Mouse (Mus musculus) adrenal gland, adult 2 months (tissue): ENCODE results near the gene Plaa. TPM values are rescaled to one million over a fixed set of nuclear protein-coding genes. Genes with fewer than 3 reads are reported as not detected.
"Not testable (repeated sequence)": the region's sequence is repeated elsewhere in the genome, so short reads cannot be mapped to it uniquely, and the experiment has no call there.

ENCODE experiments used
- DNase-seq: peaks from one replicate; pipeline ENCODE4 v3.0.0; 2021
- long read RNA-seq: library from polyadenylated mRNA; stranded (forward); transcript quantifications from one replicate; pipeline ENCODE4 v2.0.0, GENCODE M21; 2021
- polyA plus RNA-seq: library from polyadenylated mRNA; depleted of rRNA; stranded (reverse); fragments of >200 nt; gene quantifications from 2 replicates; pipeline ENCODE4 v1.2.3, GENCODE M21; 2012; rRNA removed
- total RNA-seq, 2 experiments: library from RNA; stranded (reverse); gene quantifications; 2 replicates each; pipeline ENCODE4 v1.2.3; 2021

Gene Plaa
- total RNA-seq: 10 to 100 TPM; 57.1 to 71.6 TPM
- 78.8 and 102 TPM in 2 replicates for polyA plus RNA-seq
- long read RNA-seq, transcript Plaa-201 (14 exons, 2,784 nt): major isoform, 62 of 70 reads
- long read RNA-seq, partial matches to known transcripts: 4 of 70 reads
- long read RNA-seq, other reads (novel, unspliced or antisense): 4 of 70 reads

DNA sequence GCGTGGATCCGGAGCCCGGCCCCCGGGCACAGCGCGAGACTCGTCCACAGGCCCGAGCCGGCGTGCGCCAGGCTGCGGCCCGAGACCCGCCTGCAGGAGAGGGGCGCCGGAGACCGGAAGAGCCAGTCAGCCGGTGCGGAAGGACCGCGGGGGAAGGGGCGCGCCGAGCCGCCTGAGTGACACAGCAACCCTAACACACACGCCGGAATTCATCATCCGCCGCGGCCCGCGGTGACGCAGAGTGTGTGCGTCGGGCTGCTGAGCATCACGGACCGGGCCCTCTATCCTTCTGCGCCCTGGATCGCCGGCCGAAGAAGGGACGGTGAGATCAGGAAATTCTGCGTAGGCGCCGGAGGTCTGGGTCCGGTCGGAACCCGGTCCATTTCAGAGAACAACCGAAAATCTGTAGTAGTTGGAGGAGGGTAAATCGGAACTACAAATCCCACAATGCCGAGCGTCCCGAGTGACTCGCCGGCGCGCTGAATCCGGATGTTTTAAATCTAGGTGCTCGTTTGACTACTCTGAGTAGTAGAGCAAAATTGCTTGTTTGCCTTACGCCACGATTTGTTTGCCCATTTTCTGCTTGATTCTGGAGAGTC is at the start of gene Plaa:
Plaa (minus strand) TSS at position 214 of the 599 bp plus-strand sequence.
- DNase-seq: peak; percentile 95

DNA sequence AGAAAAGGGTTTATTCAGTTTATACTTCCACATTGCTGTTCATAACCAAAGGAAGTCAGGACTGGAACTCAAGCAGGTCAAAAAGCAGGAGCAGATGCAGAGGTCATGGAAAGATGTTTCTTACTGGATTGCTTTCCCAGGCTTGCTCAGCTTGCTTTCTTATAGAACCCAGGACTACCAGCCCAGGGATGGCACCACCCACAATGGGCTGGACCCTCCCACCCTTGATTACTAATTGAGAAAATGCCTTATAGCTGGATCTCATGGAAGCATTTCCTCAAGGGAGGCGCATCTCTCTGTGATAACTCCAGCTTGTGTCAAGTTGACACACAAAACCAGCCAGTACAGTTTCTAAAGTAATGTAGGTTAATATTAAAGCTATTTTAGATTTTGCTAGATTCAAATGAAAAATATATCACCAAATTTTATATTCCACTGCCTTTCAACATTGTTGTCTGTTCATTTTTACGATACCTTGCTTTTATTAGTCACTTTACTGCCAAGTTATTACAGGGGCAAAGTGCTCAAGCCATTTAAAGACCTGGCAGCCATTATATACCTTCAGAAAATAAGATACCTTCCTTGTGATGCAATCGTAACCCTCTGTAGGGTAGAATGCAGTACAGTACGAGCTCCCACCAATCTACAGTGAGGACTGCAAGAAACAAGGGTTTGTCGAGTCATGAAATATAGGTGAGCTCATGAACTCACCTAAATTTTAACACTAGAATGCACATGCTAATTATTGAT is 47.6 kb upstream of the Plaa start:
- not testable (repeated sequence) for DNase-seq

DNA sequence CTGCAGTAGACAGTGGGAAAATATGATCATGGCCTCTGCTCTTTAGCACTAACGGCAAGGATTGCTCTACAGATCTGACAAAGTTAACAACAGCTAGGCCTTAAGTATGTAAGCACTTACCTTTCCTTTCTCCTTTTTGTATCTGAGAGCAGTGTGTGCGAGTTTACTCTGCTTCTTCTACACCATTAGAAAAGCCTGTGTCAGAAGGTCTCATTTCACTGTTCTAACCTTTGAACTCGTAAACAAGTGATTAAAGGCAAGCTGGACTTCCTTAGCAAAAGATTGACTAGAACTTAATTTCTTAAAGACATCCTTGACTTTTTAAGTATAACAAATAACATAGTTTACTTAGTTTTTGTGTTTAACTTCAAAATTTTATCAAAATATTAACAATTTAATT is 46.9 kb upstream of the Plaa start, which contains the start of gene Lrrc19:
Lrrc19 (minus strand) TSS at position 225 of the 400 bp plus-strand sequence.
- no peak for DNase-seq

DNA sequence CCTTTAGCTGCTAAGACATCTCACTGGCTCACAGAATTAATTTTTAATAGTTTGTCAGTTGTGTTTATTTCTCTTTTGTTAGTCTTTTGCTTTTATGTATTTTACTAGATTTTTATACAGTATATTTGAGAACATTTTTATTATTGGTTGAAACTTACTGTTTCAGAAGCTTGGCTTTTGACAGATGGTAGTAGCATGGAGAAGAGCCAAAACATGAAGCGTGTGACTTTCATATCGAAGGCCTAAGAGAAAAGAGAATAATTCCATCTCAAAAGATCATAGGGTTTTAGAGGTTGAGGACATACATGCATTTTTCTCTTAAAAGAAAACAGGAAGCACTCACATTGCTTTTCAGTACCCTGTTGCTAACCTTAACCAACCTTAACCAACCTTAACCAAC is 40.1 kb upstream of the Plaa start:
- DNase-seq: no peak

DNA sequence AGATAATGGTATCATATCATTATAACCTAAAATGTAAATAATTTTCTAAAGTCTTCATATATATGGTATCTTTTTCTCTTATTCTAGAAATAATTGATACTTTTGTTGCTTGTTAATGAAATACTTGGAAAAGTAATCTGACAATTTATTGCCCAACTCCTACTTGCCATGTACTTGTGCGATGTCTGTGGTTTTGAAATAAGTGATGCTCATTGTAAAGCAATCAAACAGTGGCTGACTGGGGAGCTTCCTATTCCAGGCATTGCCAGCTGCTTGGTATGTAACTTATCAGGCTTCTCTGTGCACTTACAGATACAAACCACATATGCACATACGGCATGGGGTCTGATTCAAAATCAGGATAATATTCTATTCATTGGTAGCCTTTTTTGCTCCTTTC is 17.0 kb upstream of the Plaa start:
- DNase-seq: no peak

DNA sequence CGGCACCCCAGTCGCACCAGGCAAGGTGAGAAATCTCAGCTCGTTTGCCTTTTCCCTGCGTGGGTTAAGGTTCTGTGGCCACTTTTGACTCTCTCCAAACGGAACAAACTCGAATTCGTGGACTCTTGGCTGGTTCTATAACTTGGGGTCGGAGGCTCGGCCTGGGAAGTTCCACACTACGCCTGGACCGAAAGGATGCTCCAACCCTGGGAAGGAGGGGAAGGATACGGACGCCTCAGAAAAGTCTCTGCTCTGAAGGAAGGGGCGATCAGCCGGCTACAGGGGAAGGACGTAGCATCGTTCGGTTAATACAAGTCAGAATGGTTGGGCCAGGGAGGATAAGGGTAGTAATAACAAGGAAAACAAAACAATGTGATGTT is 11.6 kb upstream of the Plaa start:
- DNase-seq: no peak

DNA sequence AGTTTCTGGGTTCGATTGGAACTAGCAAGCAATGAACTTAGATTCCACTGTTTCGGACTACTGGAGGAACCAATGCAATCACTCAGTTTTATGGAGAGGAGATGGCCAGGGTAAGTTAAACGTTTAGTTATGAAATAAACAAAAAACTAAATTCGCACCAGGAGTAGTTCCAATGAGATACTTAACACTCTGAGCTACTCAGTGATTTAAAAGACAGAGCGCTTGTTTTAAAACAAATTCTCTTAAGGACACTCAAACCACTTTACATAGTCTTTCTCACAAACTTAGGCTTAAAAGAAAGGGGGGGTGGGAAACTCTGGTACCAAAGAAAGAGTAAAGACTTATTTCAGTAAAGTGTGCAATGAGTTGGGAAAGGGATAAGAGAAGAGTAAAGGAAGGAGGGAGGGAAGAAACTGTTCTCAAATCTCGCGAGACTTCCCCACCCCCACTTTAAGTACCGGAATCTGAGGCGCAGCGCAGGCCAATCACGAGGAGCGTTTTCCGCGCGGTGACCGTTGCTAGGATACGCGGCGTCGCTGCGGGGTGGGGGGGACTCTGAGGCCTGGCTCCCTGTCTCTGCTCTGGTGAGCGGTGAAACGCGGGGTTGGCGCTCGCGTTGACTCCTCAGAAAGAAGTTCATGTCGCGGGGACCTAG is 11.1 kb upstream of the Plaa start, which contains the start of gene Ift74:
Ift74 (plus strand) TSS at position 520 of the 655 bp plus-strand sequence.
- peak; percentile 95 for DNase-seq

DNA sequence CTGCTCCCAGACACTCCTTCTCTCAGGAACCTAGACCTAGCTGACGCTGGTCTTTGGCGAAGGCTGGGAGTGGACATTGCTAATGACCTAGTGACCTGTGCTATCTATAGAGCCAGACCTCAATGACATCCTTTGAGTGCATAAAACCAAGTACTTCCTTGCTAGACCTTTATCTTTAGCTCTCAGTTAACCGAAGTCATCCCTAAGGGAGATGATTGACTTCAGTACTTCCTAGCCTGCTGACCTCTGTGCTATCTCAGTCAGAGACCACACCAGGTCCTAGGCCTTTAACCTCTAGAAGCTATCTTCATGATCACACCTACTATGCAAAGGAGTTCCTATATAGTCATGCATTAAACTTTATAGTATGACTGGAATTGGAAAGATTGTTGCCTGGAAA is 7.3 kb upstream of the Plaa start:
- no peak for DNase-seq

DNA sequence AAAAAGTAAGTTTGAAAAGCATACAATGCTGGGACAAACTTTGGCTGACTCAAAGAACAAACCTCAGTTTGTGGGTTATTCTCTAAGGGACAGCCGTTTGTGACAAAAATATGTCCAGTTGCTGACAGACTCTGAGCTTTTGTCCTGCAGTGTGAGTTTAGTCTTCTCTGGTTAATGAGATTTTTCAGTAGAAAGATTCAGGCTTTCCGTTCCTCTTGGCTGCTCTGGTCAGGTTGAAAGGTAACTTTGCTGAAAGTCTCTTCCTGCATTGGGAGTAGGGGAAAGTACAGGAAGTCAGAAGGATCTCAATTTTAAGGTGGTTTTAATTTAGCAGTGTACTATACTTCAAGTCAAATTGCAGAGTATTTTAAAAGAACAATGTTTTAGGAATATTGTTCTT is 2.5 kb upstream of the Plaa start:
- no peak for DNase-seq

DNA sequence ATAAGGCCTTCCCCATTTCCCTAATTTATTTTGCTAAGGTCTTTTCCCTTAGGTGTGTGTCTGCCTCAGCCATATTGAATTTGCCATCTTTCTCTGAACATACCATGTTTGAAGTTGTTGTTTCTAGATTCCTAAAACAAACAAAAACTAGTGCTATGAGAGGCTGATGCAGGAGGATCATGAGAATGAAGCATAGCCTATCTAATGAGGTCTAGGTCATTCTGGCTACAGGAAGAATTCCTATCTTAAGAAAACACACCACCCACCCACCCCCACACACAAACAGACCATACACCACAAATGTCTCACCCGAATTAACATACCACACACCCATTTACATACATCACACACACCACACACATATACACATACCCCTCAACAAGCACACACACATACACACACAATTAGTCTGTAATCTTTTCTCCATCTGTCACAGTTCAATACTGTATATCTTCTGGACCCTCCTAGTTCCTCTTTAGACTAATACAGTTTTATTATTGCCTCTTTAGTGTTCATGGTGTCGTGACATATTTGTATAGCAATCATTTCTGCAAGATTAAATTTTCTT is 1.5 kb upstream of the Plaa start:
- no peak for DNase-seq

DNA sequence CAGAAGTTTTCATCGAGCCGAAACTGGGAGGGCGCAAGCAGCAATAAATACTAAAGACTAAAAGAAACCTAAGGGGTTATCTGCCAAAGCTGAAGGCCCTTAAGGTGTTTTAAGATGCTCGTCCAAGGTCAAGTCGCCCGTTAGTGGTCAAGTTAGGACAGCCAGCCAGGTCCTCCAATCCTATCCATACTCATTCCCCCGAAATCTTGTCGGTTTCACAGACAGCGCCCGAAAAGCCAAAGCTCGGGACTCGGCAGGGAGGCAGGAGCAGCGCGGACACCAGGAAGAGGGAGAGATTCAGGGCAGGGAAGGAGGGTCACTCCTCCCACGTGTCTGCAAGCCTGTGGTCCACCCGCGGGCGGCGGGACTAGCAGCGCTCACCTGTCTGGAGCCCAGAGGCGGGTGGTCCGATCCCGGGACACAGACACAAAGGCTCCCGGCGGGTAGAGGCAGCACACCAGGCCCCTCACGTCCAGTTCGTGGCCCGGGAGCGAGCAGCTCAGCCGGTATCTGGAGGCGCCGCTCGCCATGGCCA is 481 bp downstream of the Plaa start:
- no peak for DNase-seq

DNA sequence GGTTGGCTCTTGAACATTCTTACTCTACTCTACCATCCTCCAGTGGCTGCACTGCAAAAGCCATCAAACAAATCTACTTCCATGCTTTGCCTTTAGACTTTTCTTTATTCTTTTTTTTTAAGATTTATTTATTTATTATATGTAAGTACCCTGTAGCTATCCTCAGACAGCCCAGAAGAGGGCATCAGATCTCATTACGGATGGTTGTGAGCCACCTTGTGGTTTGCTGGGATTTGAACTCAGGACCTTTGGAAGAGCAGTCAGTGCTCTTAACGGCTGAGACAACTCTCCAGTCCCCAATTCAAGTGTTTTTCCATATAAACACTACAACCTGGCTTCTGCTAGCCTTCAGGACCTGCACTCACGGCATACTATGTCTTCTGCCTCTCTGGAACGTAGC is 1.6 kb downstream of the Plaa start:
- no peak for DNase-seq

DNA sequence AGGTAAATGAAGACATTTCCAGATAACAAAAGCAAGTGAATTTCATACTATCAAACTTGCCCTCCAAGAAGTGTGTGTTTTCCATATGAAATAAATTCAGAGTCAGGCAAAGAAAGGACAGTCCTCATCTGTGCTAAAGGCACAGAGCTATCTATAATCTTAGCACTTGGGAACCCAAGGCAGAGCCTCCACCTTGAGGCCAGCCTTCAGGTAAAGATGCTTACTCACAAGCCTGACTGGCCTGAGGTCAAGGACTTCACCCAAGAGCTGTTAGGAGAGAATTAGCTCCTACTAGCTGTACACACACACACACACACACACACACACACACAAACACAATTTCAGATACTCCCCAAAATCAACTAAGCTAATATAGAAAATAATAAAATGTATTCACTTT is 10.3 kb downstream of the Plaa start:
- DNase-seq: no peak

DNA sequence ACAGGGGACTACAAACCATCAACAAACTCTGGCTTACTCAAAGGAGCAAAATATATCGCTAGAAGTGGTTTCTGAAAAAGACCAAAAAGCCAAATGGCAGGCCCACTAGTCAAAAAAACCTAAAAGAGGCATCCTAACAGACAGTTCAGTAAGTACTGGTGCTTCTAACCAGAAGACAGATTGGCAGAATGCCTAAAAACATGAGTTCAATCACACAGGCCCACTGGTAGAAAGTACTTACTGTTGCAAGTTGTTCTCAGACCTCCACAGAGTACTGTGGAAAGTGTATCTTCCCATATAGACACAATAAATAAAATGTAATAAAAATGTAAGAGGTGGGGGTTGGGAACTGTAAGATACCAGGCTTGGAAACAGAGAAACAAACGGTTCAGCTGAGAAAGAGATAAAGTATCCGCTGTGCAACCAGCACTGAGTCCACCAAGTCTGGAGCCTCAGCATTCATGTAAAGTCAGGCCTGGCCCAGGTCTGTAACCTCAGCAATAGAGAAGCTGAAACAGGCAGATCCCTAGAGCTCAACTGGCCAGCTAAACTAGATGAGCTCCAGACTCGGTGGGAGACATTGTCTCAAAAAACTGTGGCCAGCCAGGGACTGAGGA is 11.2 kb downstream of the Plaa start:
- DNase-seq: no peak

DNA sequence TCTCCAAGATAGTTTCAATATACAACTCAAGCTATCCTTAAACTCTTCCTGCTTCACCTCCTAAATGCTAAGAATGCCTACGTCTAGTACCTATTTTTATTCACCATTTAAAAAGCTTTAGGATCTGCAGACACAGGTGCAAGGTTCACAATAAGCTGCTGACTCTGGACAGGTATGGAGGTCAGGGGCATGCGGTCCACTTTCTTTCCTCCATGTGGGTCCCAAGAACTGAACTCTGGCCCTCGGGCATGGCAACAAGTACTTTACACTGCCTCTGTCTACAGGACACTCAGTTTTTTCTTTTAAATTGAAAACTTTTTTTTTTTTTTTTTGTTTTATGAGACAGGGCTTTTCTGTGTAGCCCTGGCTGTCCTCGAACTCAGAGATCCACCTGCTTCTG is 30.4 kb downstream of the Plaa start:
- DNase-seq: no peak

DNA sequence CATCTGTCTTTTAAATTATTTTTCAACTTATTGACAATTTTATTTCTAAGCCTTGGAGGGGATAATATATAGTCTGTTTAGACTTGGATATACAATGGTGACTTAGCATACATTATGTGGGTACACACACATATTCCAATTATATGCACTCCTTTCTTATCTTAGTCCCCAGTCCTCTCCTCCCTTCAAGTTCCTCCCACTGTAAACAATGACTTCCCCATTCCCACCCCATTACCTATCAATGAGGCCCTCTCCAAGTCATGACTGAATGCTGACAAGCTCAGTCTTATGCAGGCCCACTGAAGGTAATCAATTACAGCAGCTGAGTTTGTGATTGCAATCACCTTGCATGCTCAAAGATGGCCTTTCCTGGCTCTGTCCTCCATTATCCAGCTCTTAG is 38.7 kb downstream of the Plaa start:
- no peak for DNase-seq

DNA sequence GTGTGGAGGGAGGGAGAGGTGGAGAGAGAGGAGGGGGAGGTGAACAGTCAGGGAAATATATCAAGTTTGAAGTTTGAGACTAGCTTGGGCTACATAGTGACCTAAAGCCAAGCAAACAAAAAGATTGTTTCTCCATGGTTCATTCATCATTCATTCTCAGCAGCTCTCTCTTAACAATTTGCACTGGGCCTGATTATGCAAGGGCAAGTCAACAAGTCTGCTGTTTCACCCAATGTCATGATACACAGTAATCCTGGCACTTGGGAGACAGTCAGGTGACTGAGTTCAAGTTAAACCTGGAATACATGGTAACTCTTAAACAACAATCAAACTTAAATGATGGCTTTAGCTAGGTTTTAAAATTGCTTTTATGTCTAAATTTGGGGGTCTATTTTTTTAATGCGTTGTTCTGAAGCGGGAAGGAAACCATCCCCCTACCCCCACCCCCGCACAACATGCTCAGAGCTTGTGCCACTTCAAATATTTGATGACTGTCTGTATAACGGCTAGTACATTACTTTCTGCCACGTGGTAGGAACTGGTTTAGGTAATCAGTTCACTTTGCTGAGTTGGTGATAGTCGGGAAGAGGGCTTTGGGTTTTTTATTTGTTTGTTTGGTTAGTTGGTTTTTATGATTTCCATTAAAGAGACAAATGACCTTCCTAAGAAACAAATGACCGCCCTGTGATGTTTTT is 40.9 kb downstream of the Plaa start:
- DNase-seq: no peak

DNA sequence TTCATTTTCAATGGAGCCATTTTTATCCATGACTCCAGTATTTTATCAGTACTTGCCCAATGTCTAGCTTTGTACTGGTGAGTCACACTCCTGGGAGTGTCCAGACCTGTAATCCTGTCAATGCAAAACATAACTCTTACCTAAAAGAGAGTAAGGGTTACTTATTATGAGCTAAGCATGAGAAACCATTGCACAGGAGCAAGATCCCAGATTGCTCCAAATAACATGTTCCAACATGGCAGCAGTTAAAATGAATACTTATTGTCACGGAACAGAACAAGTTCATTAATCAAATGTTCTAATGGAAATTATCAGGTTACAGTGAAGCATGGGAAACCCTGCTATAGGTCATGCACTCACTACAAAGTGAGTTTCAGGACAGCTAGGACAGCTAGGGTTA is 42.7 kb downstream of the Plaa start:
- no peak for DNase-seq

DNA sequence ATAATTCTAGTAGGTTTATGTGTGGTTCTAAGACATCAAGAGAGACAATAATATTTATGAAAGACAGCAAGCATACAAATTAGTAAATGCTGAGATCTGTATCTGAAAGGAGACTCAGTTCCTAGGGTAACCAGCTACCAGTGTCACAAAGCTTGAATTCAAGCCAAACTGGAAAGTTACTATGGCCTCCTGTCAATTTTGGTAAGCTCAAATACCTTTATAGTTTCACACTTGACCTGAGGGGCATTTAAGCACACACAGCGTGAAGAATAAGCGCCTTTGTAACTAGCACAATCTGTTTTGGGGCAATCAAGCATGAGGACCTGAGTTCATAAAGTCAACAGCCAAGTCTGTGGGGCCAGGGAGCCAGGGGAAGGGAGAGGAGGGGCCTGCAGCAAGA is 43.8 kb downstream of the Plaa start:
- DNase-seq: no peak

DNA sequence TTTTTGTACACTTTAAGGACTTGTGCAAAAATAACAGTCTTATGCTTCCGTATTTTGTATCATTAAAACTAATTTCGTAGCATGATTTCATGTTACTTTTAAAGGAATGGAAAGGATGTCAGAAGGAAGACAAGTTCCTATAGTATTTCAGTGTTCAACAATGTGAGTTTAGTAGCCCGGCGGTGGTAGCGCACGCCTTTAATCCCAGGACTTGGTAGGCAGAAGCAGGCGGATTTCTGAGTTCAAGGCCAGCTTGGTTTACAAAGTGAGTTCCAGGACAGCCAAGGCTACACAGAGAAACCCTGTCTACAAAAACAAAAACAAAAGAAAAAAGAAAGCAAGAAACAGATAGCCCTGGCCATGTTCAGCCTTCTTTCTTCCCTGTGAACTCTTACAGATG is 45.9 kb downstream of the Plaa start:
- no peak for DNase-seq
